Mouse (Mus musculus): ENCODE results near the gene Zfp286. TPM values are rescaled to one million over a fixed set of nuclear protein-coding genes. Genes with fewer than 3 reads are reported as not detected.

Gene Zfp286
- not detected in 2 replicates for polyA plus RNA-seq (2012; ENCODE audit: low replicate concordance)

DNA sequence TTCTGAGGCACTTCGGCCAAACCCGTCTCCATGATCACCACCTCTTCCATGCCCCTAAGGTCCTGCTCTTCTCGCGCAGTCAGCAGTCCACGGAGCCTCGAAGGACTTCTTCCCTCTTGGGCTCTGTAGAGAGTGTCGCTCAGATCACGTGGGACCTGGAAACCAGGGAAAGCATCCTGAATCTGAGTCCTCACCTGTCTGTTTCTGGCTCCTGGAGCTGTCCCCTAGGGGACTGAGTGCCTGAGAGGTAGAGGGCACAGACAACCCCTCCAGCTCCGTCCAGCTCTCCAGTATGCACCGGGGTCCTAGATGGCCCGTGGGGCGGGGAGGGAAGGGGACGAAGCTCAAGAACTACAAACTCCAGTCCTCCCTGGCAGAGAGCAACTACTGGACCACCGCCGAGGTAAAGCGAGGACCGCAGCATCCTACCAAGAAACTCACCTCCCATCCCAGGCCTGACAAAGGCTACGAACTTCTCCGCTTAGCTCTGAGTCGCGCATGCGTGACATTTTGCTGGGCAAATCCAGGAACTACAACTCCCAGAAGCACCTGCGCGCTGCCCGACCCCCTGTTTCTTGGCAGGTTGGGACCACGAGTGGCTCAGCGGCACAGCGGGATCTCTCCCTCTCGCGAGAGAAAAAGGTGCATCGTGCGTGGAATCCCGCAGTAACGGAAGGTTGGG, at the start of gene Zfp286:
Gene Zfp286, minus strand, starts transcription at position 528 of the 682 bp plus-strand sequence.

DNA sequence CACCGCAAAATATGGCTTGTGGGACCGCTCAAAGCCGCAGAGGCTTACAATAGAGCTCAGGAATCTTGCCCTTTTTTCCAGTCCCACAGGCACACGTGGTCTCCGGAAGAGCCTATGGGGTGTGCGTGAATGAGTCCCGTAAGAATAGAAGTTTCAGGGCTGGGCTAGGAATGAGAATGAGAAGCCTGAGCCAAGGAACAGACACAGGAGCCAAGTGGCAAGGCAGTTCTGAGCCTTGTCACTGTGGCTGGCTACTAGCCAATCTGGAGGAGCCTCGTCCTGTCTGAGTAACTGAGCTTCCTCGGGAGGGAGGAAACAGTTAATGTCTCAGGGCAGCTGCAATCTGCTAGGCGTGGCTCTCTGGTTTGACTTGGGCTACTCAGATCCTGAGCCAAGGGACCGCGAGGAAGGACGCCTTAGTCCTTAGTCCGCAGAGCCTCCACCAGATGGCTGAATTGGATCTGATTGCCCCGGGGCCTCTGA, 30.8 kb upstream of the Zfp286 start, which contains the start of gene Trim16:
Gene Trim16, plus strand, starts transcription at position 173 of the 483 bp plus-strand sequence.

DNA sequence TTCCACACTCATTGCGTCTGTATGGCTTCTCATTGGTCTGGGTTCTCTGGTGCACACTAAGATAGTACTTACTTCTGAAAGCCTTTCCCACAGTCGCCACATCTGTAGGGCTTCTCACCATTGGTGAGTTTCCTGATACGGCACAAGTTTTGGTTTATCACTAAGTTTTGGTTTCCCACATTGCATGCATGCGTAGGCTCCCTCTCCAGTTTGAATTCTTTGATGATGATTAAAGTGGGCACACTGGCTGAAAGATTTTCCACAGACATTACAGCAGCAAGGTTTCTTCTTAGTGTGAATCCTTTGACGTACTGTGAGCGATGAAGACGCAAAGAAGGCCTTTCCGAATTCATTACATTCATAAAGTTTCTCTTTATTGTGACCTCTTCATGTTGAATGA, 36.5 kb downstream of the Zfp286 start, which contains the start of gene Gm10428:
Gene Gm10428, plus strand, starts transcription at position 321 of the 400 bp plus-strand sequence.

DNA sequence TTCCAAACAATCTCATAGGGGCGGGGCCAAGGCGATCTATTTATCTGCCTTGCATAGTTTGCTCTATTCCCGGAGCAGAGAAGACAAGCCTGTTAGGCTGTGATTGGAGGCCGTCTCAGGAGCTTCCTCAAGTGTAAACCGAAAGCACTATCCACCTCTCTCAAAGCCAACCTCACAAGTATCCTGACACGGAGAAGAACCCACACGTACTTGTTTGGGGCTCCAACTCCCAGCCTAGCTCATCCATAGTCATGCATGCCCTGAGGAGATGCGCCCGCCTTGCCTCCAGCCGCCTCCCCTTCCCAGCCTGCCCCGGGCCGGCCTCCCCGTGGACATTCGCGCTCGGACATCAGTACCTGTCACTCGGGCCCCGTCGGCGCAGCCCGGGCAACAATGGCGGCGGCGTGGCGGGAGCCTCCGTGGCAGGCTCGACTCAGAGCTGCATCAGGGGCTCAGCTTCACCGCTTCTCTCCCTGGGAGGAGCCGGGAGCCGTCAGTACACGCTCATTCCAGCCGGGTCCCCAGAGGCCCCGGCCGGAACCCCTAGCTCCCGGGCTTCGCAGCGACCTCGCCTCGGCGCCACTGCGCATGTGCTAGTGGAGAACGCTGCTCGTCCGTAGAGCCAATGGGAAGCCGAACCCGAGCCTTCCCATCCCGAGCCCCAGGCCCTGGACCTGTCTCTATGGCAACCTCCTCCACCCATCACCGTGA, 57.8 kb downstream of the Zfp286 start, which contains the start of gene Zfp287:
Gene Zfp287, minus strand, starts transcription at position 595 of the 711 bp plus-strand sequence.

Other genes starting within 250 kb of the Zfp286 start
- gene Ubb, start 238.3 kb downstream of the Zfp286 start, polyA plus RNA-seq (2012; ENCODE audit: low replicate concordance): 219 and 717 TPM in 2 replicates
- gene Trpv2, start 215.0 kb downstream of the Zfp286 start, polyA plus RNA-seq (2012; ENCODE audit: low replicate concordance): 6.1 and 22.7 TPM in 2 replicates
- gene Lrrc75a, start 140.9 kb downstream of the Zfp286 start, polyA plus RNA-seq (2012; ENCODE audit: low replicate concordance): 2.3 and 3.3 TPM in 2 replicates
- gene Mmgt2, start 140.8 kb downstream of the Zfp286 start, polyA plus RNA-seq (2012; ENCODE audit: low replicate concordance): 15.9 and 16.1 TPM in 2 replicates
- 0.39 and 0.41 TPM in 2 replicates for gene Zfp287, start 57.6 kb downstream of the Zfp286 start, polyA plus RNA-seq (2012; ENCODE audit: low replicate concordance)
- gene Gm10428, start 36.4 kb downstream of the Zfp286 start, polyA plus RNA-seq (2012; ENCODE audit: low replicate concordance): not detected in 2 replicates
- 0.92 and 1.1 TPM in 2 replicates for gene Trim16, start 30.8 kb upstream of the Zfp286 start, polyA plus RNA-seq (2012; ENCODE audit: low replicate concordance)
- gene Fbxw10, start 57.6 kb upstream of the Zfp286 start, polyA plus RNA-seq (2012; ENCODE audit: low replicate concordance): not detected in 2 replicates
- gene Tvp23b, start 90.0 kb upstream of the Zfp286 start, polyA plus RNA-seq (2012; ENCODE audit: low replicate concordance): 1.5 and 1.8 TPM in 2 replicates
- not detected in 2 replicates for gene Cdrt4, start 161.7 kb upstream of the Zfp286 start, polyA plus RNA-seq (2012; ENCODE audit: low replicate concordance)